Mouse (Mus musculus) heart, postnatal 0 days (tissue): ENCODE measurements around the gene Thbs1.
"Not testable (repeated sequence)": the region's sequence is repeated elsewhere in the genome, so short reads cannot be mapped to it uniquely, and the experiment has no call there.

Source experiments
- CTCF ChIP-seq: IDR thresholded peaks from 2 replicates; pipeline ENCODE4 v1.5.1; 2016; ENCODE audit warnings: antibody characterized with exemption, control low read depth, low read depth
- EP300 ChIP-seq: IDR thresholded peaks from 2 replicates; pipeline ENCODE4 v1.6.1; 2016; ENCODE audit warnings: antibody characterized with exemption, low read depth

DNA sequence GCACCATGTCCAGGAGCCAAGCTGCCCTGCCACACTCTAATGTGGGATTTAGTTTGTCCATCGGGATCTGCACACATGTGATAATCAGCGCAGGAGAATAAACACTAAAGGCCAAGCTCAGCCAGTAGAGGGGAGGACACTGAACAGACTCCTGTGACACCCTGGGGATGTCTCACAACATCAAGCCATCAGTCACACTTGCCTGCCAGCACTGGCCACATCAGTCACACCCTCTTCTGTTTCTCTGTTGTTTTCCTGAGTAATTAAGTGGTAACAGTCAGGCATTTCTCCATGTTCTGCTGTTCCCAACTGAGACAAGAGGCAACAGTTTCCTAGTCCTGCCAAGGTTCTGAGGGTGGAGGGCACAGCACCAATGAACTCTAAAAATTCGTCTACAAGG is 36.1 kb downstream of the Thbs1 start:
- TF ChIP-seq EP300, CTCF: not testable (repeated sequence)
